Mouse (Mus musculus) adrenal gland, postnatal 25 days (tissue): Measurements from ENCODE around the gene Cnga2. TPM values are rescaled to one million over a fixed set of nuclear protein-coding genes. Genes with fewer than 3 reads are reported as not detected.

Source experiments
- total RNA-seq: library from RNA; stranded (reverse); gene quantifications from 2 replicates; pipeline ENCODE4 v1.2.3, GENCODE M21; 2021

The Cnga2 gene
- total RNA-seq, 1 experiment from 2014 or later, result 0.15 TPM

Other genes starting within 250 kb of the Cnga2 start
- gene Vma21, start 175.9 kb upstream of the Cnga2 start, total RNA-seq, result 35.4 and 38.6 TPM in 2 replicates
- gene Gm1141, start 70.8 kb upstream of the Cnga2 start, total RNA-seq, result 0.55 and 0.67 TPM in 2 replicates
- 12.3 and 15.7 TPM in 2 replicates for gene Prrg3, start 29.2 kb upstream of the Cnga2 start, total RNA-seq
- not detected in 2 replicates for gene Fate1, start 18.9 kb upstream of the Cnga2 start, total RNA-seq
- not detected in 2 replicates for gene Magea4, start 230.2 kb downstream of the Cnga2 start, total RNA-seq